Mouse (Mus musculus): Measurements from ENCODE around the gene Ppp2r5e.

- TF ChIP-seq CTCF (conservative IDR thresholded peaks at IDR 0.05; ENCODE audit: low read length) (no peak), POU5F1 (IDR thresholded peaks at IDR 0.05; ENCODE audit: borderline replicate concordance, low read length) (no peak), NANOG (IDR thresholded peaks at IDR 0.05; ENCODE audit: borderline replicate concordance, low read length) (no peak)
Observed at GRCm38 (mm10) chr12:75466206-75466605, 129.8 kb downstream of the Ppp2r5e start.

Data from E14TG2a.4 (cell line).